Mouse (Mus musculus): Measurements from ENCODE around the gene Cers6. TPM values are rescaled to one million over a fixed set of nuclear protein-coding genes. Genes with fewer than 3 reads are reported as not detected.

The Cers6 gene
- total RNA-seq, 2 experiments from 2014 or later: 70.5 to 77.3 TPM

- DNase-seq (ENCODE audit: low spot score in 2 of 2): no peak
These were observed 287.9 kb downstream of the Cers6 start for GRCm38 (mm10) chr2:69149154-69149553.

DNA sequence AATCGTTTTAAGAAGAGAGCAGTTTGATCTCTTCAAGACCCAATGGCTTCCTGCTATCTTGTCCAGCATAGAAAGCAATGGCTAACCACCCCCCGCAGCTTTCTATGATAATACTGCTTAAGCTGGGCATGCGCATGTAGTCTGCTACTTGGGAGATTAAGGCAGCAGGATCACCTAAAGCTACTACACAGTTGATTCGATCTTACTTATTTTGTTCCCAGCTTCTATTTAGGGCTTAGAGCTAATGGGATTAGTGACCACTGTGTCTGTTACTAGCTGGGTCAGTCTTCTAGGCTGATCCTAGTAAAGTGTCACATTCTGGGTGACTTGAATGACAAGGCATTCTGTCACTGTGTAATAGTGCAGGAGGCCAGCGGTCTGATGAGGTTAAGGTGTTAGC is 289.6 kb downstream of the Cers6 start:
- DNase-seq (ENCODE audit: low spot score in 2 of 2): no peak

- no peak for DNase-seq (ENCODE audit: low spot score in 2 of 2)
These were observed 294.6 kb downstream of the Cers6 start for GRCm38 (mm10) chr2:69155861-69156260.

DNA sequence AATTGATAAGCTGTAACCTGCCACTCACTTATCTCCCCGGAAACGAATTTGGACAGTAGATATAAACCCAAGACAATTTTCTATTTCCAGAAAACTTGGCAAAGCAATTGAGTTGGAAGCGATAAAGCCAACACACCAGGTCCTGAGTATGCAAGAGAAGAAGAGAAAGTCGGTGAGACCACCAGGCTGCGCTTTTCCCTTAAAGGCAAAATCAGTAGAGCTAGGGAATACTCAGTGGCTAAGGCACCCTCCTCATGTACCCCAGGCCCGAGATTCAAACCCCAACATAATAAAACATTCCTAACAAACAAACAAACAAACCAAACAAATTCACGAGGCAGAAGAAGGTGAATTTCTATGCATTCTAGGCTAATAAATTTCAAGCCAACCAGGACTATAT is 295.0 kb downstream of the Cers6 start:
- DNase-seq (ENCODE audit: low spot score in 2 of 2): no peak

GRCm38 (mm10) chr2:69158907-69159306 is 297.7 kb downstream of the Cers6 start:
- no peak for DNase-seq (ENCODE audit: low spot score in 2 of 2)

Other genes with a start within 250 kb of the Cers6 start
- gene 4932414N04Rik, start 205.0 kb upstream of the Cers6 start, total RNA-seq (2021): not detected

Data from layer of hippocampus, postnatal 10 days (tissue).